Mouse (Mus musculus): ENCODE results near the gene Dkkl1.

Gene Dkkl1

GRCm38 (mm10) chr7:45229459-45230203 lies 17.7 kb upstream of the Dkkl1 start:
- in situ Hi-C loops (cut with MseI, MboI), result no loop called here

- in situ Hi-C loops (cut with MseI, MboI), result no loop called here
These were observed 17.1 kb upstream of the Dkkl1 start for GRCm38 (mm10) chr7:45229046-45229445.

GRCm38 (mm10) chr7:45228548-45228947 lies 16.6 kb upstream of the Dkkl1 start:
- in situ Hi-C loops (cut with MseI, MboI), result no loop called here

- in situ Hi-C loops (cut with MseI, MboI), result no loop called here
These were observed 14.5 kb upstream of the Dkkl1 start for GRCm38 (mm10) chr7:45226421-45226820.

- in situ Hi-C loops (cut with MseI, MboI), result no loop called here
These were observed 12.9 kb upstream of the Dkkl1 start for GRCm38 (mm10) chr7:45224826-45225225.

- in situ Hi-C loops (cut with MseI, MboI), result no loop called here
These were observed 9.7 kb upstream of the Dkkl1 start for GRCm38 (mm10) chr7:45221680-45222079.

- in situ Hi-C loops (cut with MseI, MboI), result no loop called here
These were observed 4.7 kb upstream of the Dkkl1 start for GRCm38 (mm10) chr7:45216442-45217183.

GRCm38 (mm10) chr7:45215673-45216441 lies 3.9 kb upstream of the Dkkl1 start, which contains the start of gene Tead2:
Gene Tead2 (plus strand): TSS chr7:45215753.
- in situ Hi-C loops (cut with MseI, MboI), result no loop called here

- in situ Hi-C loops (cut with MseI, MboI), result no loop called here
These were observed 1.8 kb upstream of the Dkkl1 start for GRCm38 (mm10) chr7:45213708-45214107.

GRCm38 (mm10) chr7:45212356-45212755 lies 409 bp upstream of the Dkkl1 start:
- in situ Hi-C loops (cut with MseI, MboI), result no loop called here

- in situ Hi-C loops (cut with MseI, MboI), result no loop called here
These were observed 877 bp downstream of the Dkkl1 start for GRCm38 (mm10) chr7:45211070-45211469.

- in situ Hi-C loops (cut with MseI, MboI), result no loop called here
These were observed 3.7 kb downstream of the Dkkl1 start for GRCm38 (mm10) chr7:45208260-45208659.

GRCm38 (mm10) chr7:45204380-45205143 lies 7.4 kb downstream of the Dkkl1 start, which contains the start of gene Ccdc155:
Gene Ccdc155 (minus strand): TSS chr7:45204892.
- in situ Hi-C loops (cut with MseI, MboI), result loop anchor here in 1 of 2 experiments (5.0 kb wide), 1 partner anchor 42 kb away; the partner anchor contains the start of gene Slc17a7

GRCm38 (mm10) chr7:45202654-45203053 lies 9.3 kb downstream of the Dkkl1 start:
- in situ Hi-C loops (cut with MseI, MboI), result loop anchor here in 1 of 2 experiments (5.0 kb wide), 1 partner anchor 40 kb away; the partner anchor contains the start of gene Slc17a7

- in situ Hi-C loops (cut with MseI, MboI), result no loop called here
These were observed 13.0 kb downstream of the Dkkl1 start for GRCm38 (mm10) chr7:45198961-45199360.

GRCm38 (mm10) chr7:45198435-45198834 lies 13.5 kb downstream of the Dkkl1 start:
- in situ Hi-C loops (cut with MseI, MboI), result no loop called here

GRCm38 (mm10) chr7:45196994-45197393 lies 15.0 kb downstream of the Dkkl1 start:
- in situ Hi-C loops (cut with MseI, MboI), result no loop called here

- in situ Hi-C loops (cut with MseI, MboI), result no loop called here
These were observed 15.8 kb downstream of the Dkkl1 start for GRCm38 (mm10) chr7:45196176-45196535.

- in situ Hi-C loops (cut with MseI, MboI), result no loop called here
These were observed 16.4 kb downstream of the Dkkl1 start for GRCm38 (mm10) chr7:45195341-45196175.
